Mouse (Mus musculus) stomach, embryonic 16.5 days (tissue): ENCODE data around the gene Gm14325. TPM values are rescaled to one million over a fixed set of nuclear protein-coding genes. Genes with fewer than 3 reads are reported as not detected.
"Not testable (repeated sequence)": the region's sequence is repeated elsewhere in the genome, so short reads cannot be mapped to it uniquely, and the experiment has no call there.

Experiments used
- ATAC-seq: fragments of 200-750 bp; cut with Nextera tagmentation; 2 replicates; pipeline ENCODE4 v1.8.0; 2017; ENCODE audit warnings: moderate number of reproducible peaks, moderate TSS enrichment; ENCODE audit not compliant: insufficient read depth, low FRiP score
- H3K27ac ChIP-seq: fragments of 300-500 bp; sonication (generic); 2 replicates; pipeline ENCODE4 v1.5.1; 2014; ENCODE audit warnings: low read length
- H3K27me3 ChIP-seq: fragments of 300-500 bp; sonication (generic); 2 replicates; pipeline ENCODE4 v1.6.1; 2014; ENCODE audit warnings: low read length, control low read depth, mixed read lengths; ENCODE audit not compliant: control insufficient read depth, insufficient read depth
- H3K36me3 ChIP-seq: fragments of 300-500 bp; sonication (generic); 2 replicates; pipeline ENCODE4 v1.6.1; 2014; ENCODE audit warnings: low read length; ENCODE audit not compliant: control insufficient read depth, insufficient read depth
- H3K4me1 ChIP-seq: fragments of 300-500 bp; sonication (generic); 2 replicates; pipeline ENCODE4 v1.6.1; 2014; ENCODE audit warnings: low read length, control low read depth, mixed read lengths; ENCODE audit not compliant: control insufficient read depth, insufficient read depth
- H3K4me2 ChIP-seq: fragments of 300-500 bp; sonication (generic); 2 replicates; pipeline ENCODE4 v1.6.1; 2014; ENCODE audit warnings: low read depth, low read length, mixed read lengths
- H3K4me3 ChIP-seq: fragments of 300-500 bp; sonication (generic); replicated peaks from 2 replicates; pipeline ENCODE4 v1.5.1; 2014; ENCODE audit warnings: mild to moderate bottlenecking, low read length
- H3K9ac ChIP-seq: fragments of 300-500 bp; sonication (generic); 2 replicates; pipeline ENCODE4 v1.6.1; 2014; ENCODE audit warnings: low read length
- H3K9me3 ChIP-seq: fragments of 300-500 bp; sonication (generic); replicated peaks from 2 replicates; pipeline ENCODE4 v1.6.1; 2016; ENCODE audit warnings: low read length, control low read depth; ENCODE audit not compliant: control insufficient read depth
- WGBS: fragments of 180-500 bp; shearing (Covaris S2); extraction: QIAGEN DNeasy Blood & Tissue Kit; methylation state at CpG from one replicate; pipeline ENCODE4 v1.1.7; 2014; 5-methylcytosine and 5-hydroxymethylcytosine counted together
- polyA plus RNA-seq: library from polyadenylated mRNA; unstranded; fragments of >200 nt; fragmentation: Nextera tagmentation; extraction: Ambion mirVana; gene quantifications from 2 replicates; pipeline ENCODE4 v1.2.1, GENCODE M21; 2015

Gene Gm14325
- polyA plus RNA-seq = 37.6 and 39.9 TPM in 2 replicates

DNA sequence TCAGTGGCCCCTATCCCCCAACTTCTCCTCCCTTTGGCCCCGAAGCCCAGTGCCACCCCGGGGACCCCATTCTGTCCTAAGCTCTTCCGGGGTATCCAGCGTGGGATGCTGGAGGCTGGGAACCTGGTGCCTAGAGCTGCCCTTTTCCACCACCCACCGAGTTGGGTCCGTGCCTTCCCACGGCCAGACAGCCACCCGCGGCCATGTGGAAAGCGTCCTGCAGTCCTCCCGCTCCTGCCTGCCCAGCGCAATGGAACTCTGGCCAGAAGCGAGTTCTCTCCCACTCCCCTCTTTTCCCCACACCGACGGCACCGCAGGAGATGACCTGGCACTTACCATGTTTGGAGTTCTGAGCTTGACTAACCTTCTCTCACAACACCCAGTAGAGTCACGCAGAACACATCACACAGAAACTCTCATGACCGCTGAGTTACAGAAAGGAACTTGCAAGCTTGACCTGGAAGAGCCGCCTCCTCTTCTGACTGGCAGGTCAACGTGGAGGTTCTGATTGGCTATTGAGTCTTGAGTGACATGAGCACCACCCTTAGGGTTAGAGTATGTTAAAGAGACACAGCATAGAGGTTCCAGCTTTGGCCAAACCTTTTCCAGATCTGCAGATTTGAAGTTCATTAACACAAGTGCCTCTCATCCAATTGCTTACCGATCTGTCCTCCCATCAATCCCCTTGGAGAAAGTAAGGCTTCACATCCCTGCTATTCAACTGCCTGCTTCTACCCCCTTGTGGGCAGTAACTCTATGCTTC lies at the start of gene Gm14325:
Gene Gm14325, minus strand, starts transcription at position 436 of the 763 bp plus-strand sequence.
- H3K4me2 ChIP-seq = 0 out of 2 replicates have a peak within 1 kb of the TSS, but pooled peaks have one; percentile 24
- not testable (repeated sequence) for H3K9me3 ChIP-seq, H3K27me3 ChIP-seq, ATAC-seq, H3K27ac ChIP-seq, H3K36me3 ChIP-seq, H3K4me1 ChIP-seq
- H3K4me3 ChIP-seq = peak within 1 kb of the TSS; percentile 44
- H3K9ac ChIP-seq = peak within 1 kb of the TSS; percentile 60
- WGBS = 3% methylated on average over 16 of the region's 21 CpGs

GRCm38 (mm10) chr2:177887743-177888142 lies 47.6 kb upstream of the Gm14325 start:
- WGBS = 93% methylated on average over 14 of the region's 14 CpGs
- not testable (repeated sequence) for H3K4me3 ChIP-seq, H3K9ac ChIP-seq, H3K36me3 ChIP-seq, H3K4me1 ChIP-seq, H3K4me2 ChIP-seq, H3K9me3 ChIP-seq, H3K27ac ChIP-seq, H3K27me3 ChIP-seq, ATAC-seq

DNA sequence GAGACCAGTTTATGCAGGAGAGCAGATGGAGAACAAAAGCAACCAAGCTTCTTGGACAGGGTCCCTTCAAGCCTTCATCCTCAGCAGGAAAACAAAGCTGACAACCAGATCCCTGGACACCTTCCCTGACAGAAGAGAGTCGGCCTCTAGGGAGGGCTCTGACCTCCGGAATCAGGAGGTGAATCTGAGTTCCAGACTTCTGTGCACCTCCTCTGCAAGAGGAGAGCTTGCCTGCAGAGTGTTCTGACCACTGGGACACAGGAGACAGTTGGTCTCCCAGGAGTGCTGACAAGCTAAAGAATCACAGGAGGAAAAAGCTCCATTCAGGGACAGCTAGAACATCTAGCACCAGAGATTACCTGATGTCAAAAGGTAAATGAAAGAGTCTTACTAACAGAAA lies 22.1 kb upstream of the Gm14325 start:
- not testable (repeated sequence) for H3K4me1 ChIP-seq, H3K4me2 ChIP-seq, H3K36me3 ChIP-seq, ATAC-seq, H3K4me3 ChIP-seq, H3K27me3 ChIP-seq, H3K27ac ChIP-seq, H3K9ac ChIP-seq, H3K9me3 ChIP-seq
- WGBS = 86% methylated on average over 2 of the region's 2 CpGs

DNA sequence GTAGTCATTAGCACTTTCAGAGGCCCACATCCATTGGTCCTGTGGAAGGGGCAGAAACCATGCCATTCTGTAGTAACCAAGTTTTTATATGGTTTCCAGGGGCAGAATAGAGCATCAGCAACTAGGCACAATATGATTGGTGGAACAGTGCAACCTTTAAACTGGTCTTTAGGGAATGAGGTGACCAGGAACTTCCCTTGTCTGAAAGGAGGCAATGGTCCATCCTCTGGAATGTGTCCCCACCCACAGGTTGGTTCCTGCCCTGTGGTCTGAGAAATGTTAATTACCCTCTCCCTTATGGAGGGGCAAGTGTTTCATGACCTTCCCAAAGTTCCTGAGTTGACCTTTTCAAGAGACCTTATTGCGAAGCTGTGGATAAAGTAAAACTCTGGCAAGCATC lies 3.5 kb upstream of the Gm14325 start:
- not testable (repeated sequence) for H3K4me3 ChIP-seq, H3K9me3 ChIP-seq, H3K27ac ChIP-seq, H3K36me3 ChIP-seq, H3K9ac ChIP-seq, H3K4me1 ChIP-seq, H3K27me3 ChIP-seq, H3K4me2 ChIP-seq, ATAC-seq
- WGBS = 76% methylated on average over 1 of the region's 1 CpGs

GRCm38 (mm10) chr2:177836756-177837155 lies 3.4 kb downstream of the Gm14325 start:
- not testable (repeated sequence) for ATAC-seq, H3K9ac ChIP-seq, H3K27ac ChIP-seq, H3K4me2 ChIP-seq, H3K9me3 ChIP-seq, H3K27me3 ChIP-seq, H3K36me3 ChIP-seq, H3K4me1 ChIP-seq, H3K4me3 ChIP-seq

DNA sequence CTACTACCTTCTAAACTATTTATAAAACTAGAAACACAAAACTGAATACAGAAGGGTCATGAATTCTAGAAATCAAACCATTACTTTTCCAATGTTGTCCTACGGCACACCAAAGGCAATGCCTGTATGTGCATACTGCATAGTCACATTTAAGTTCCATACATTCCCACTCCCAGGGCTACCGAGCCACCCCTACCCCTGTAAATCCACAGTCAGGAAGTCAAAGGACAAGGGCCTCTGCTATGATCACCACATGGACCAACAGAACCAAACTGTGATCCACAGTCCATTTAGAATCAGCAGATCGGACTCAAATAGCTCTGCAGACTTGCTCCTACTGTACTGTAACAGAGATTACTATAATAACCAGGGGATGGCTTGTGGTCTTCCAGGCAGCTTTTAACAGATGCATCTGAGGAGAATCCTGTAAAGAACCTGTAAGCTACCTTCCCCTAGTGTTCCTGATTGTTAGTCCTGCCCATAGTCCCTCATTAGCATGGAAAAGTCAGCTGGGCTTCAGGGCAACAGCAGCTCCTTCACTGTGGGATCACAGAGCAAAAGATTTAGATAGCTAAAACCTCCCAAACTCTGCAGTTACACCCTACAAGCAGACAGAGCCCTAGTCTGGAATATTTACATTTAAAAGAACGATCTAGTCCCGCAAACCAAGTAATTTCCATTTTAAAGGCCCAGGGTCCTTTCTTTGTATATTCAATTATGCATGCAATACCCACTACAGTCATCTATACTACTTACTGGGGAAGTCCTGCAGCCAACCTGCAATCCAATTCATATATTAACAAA lies 4.2 kb downstream of the Gm14325 start:
- not testable (repeated sequence) for H3K4me1 ChIP-seq, ATAC-seq, H3K36me3 ChIP-seq, H3K4me3 ChIP-seq, H3K9me3 ChIP-seq, H3K27ac ChIP-seq, H3K9ac ChIP-seq, H3K27me3 ChIP-seq, H3K4me2 ChIP-seq
- 94% methylated on average over 5 of the region's 5 CpGs for WGBS

- not testable (repeated sequence) for H3K4me3 ChIP-seq, ATAC-seq, H3K9ac ChIP-seq, H3K27ac ChIP-seq, H3K4me1 ChIP-seq, H3K36me3 ChIP-seq, H3K27me3 ChIP-seq, H3K9me3 ChIP-seq, H3K4me2 ChIP-seq
- WGBS = 33% methylated on average over 1 of the region's 5 CpGs
Observed at GRCm38 (mm10) chr2:177821952-177822351, 18.2 kb downstream of the Gm14325 start.

- ATAC-seq, H3K27ac ChIP-seq, H3K4me1 ChIP-seq, H3K9ac ChIP-seq, H3K36me3 ChIP-seq, H3K4me2 ChIP-seq, H3K9me3 ChIP-seq, H3K27me3 ChIP-seq, H3K4me3 ChIP-seq: not testable (repeated sequence)
- no CpG with 5 or more reads among the region's 2 CpGs for WGBS
Observed at GRCm38 (mm10) chr2:177806170-177806569, 34.0 kb downstream of the Gm14325 start.

GRCm38 (mm10) chr2:177787351-177787750 lies 52.8 kb downstream of the Gm14325 start:
- WGBS = 58% methylated on average over 1 of the region's 1 CpGs
- H3K27ac ChIP-seq, H3K9ac ChIP-seq, H3K9me3 ChIP-seq, H3K4me3 ChIP-seq, H3K4me2 ChIP-seq, H3K36me3 ChIP-seq, ATAC-seq, H3K27me3 ChIP-seq, H3K4me1 ChIP-seq: not testable (repeated sequence)
